Mouse (Mus musculus): ENCODE measurements at regions not wholly inside any gene's neighbourhood (a gene's known extent, or its start where the extent isn't known, plus 50 kb on each side); places are given as distances from the start of the nearest gene placed in this dataset.
"Not testable (repeated sequence)": the region's sequence is repeated elsewhere in the genome, so short reads cannot be mapped to it uniquely, and the experiment has no call there.

- no peak for DNase-seq
Measured at GRCm38 (mm10) chr17:66206074-66206473, 82.8 kb downstream of the Ddx11 start.

DNA sequence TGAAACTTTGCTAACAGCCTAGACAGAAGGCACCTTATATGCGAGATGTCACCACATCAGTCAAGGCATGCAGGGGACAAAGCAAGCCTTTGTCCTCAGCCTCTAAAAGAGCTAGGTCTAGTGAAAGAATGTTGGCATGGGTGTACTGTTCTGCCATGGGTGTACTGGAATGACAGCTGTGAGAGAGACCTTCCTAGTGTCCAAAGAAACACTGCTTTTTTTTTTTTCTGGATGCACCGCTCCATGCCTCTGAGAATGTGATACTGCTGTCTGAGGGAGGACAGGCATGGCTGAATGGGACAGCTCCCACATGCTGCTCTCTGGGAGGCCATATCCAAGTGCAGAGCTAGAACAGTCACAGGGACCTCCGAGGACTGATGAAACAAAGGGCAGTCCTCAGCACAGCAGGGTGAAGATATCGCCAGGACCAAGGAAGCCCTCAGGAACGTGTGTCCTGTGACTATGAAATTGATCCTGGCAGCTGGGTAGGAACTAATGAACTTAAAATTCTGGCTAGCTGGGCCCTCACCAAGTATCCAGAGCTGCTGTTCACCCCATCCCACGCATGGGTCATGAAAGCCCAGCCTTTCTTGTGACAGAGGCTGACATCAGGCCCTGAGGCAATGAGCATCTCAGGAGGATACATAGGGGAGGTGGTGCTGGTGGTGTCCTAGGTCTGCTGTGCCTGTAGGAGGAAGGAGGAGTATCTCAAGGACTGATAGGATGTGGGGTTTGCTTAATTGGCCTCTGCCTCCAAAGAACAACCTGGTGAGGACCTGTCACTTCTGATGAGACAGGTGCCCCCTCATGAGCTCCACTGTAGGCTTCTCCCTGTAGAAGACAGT, 84.6 kb downstream of the Ddx11 start:
- not testable (repeated sequence) for DNase-seq

GRCm38 (mm10) chr17:66208803-66209515, 85.6 kb downstream of the Ddx11 start:
- DNase-seq = not testable (repeated sequence)

DNA sequence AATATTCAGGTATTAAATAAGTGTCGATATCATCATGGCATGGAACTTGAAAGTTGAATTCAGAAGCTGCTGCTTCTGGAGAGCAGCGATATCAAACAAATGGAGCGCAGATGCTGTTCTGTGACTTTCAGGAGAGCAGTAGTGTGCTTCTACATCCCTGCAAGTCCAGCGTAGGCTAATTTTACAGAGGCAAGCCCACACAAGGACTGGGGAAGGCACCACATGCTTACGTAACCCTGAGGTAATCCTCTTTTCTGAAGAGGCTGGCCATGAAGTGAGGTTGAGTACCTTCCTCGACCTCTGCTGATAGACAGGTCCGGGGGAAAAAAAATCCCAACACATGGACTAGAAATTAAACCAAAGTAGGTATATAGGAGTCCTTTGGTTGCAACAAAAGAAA, 88.2 kb downstream of the Ddx11 start:
- no peak for DNase-seq

DNA sequence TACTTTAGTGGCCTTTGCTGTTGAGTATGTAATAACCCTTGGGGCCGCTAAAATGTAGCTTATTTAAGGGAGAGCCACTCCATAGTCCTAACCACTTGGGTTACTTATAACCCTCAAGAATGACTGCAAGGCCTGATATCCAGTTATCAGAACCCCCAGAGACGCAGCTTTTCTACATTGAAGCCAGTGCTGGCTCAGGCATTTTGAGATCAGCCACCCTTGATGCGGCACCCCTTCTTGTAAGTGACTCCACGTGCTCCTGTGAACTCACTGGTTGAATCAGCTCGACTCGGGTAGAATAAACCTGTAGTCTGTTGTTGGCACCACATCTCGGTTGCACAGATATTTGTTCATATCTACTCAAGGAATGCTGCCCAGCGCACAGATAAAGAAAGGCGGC, 89.3 kb downstream of the Ddx11 start:
- no peak for DNase-seq

DNA sequence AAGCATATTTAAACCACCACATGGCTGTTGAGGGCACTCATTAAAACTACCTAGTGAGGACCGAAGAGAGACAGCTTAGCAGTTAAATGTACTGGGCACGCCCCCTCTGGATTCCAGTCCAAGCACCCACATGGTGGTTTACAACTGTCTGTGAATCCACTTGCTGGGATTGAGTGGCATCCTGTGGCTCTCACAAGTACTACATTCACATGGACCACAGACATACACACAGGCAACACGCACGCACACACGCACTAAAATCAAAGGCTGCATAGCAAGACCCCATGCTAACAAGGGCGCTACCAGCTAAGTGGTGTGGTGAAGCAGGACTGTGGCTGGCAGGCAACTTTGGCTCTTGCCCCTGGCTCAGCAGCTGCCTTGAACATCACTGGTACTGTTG, 95.0 kb downstream of the Ddx11 start:
- no peak for DNase-seq

DNA sequence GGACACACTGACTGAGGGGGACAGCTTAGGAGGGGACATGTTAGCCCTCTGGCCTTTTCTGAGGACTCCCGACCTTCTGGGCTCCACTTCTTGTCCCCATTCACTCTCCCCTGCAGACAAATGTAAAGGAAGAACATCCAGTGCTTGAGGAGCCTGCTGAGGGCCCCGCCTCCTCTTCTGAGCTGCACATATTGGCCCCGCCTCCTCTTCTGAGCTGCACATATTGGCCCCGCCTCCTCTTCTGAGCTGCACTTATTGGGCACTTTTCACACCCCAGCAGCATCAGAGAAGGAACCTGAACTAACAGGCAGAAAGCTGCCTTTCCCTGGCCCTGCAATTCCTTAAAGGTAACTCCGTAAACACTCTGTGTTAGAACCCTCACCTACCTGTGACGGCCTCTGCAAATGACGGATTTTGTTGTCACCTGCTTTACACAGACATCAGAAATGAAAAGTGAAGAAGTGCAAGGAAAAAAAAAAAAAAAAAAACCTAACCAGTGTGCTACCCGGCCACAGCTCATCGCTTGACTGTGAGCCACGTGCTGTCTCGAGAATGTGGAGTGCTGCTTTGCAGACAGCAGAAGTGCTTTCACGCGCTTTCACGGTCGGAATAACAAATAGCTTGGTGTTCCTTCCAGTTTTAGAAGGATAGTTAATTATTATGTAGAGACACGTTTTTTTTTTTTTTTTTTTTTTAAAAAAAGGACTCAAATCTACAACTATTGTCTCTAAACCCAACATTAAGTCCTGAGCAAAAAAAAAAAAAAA, 96.5 kb downstream of the Ddx11 start:
- no peak for DNase-seq

GRCm38 (mm10) chr17:66221256-66221655, 97.9 kb downstream of the Ddx11 start:
- peak; percentile 88 to 91 for DNase-seq

DNA sequence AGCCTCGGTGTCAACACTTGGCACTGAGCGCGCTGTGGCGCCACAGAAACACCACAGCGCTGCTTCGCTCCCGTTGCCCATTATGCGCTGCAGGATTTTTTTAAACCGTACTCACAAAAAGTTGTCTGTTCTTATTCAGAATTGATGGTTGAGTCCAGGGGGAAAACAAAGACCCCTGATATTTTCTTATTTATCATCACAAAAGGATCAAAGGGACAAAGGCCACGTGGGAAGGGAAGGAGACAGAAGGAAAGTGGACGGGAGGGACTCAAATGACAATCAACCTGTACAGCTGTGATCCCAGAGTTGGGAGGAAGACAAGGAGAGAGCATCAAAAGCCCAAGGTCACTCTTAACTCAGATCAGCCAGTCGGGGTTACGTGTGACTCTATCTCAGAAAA, 100.4 kb downstream of the Ddx11 start:
- no peak for DNase-seq

GRCm38 (mm10) chr17:66224241-66224640, 100.9 kb downstream of the Ddx11 start:
- peak in 1 of 2 experiments; percentile 37 for DNase-seq

- no peak for DNase-seq
Measured at GRCm38 (mm10) chr17:66232391-66232790, 109.1 kb downstream of the Ddx11 start.

DNA sequence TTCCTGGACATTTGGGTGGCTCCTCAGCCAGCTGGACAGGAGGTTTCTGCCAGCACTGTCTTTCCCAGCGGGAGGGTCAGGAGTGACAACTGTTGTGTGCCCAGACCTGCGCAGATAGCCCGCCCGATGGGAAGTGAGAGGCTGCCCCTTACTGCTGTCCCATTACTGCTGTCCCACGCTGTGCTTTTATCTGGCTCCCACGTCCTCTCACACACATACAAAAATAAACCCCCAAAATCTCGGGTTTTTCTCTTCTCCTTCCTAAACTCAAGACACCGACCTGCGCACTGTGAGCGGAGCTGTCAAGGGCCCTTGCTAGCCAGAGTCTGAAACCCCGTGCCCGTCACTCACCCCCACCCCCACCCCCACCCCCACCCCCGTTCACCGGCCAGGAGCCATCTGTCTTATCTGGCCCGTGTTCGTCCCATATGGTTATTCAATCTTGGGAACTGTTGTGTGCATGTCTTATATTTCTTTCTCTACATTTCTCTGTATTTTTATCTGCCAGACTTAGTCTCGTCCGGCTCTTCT, 109.6 kb downstream of the Ddx11 start:
- DNase-seq = peak; percentile 95 to 98

DNA sequence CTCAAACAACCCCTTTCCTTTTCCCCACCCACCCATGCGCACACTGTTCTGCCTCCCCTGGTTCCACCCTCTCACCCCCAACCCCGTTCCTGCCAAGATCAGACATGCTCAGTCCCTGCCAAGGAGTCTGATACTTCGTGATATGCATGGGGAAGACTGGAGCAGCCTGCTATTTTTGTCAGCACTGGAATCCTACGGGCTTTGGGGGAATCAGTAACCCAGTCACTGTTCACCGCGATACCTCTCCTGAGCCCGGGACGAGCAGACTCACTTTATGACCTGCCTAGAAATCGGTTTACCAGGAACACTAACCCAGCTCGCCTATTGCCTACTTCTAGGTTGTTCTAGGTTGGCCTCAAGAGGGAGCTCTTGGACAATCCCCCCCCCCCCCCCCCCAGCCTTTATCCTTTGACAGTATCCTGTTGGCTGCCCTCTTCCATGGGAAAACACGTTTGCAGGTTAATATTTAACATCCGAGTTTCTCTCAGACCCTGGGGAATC, 110.2 kb downstream of the Ddx11 start:
- DNase-seq = peak; percentile 78 to 83

DNA sequence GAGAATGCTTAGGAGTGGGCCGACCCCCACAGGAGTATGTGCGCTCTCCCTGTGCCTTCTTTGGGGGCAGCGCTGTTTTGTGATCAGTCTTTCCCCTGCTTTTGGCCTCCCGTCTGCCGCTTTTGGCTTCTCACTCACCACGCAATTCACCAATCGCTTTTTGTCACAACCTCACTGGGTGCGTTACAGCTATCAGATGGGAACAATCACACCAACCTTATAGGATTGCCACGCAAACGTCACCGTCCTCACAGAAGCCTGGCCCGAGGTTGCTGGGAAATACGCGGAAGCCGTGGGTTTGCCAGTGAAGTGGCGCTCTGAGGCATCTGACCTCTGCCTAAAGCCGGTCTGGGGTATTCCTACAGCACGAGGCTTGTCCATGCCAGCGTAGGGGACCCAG, 111.1 kb downstream of the Ddx11 start:
- peak; percentile 32 to 53 for DNase-seq

DNA sequence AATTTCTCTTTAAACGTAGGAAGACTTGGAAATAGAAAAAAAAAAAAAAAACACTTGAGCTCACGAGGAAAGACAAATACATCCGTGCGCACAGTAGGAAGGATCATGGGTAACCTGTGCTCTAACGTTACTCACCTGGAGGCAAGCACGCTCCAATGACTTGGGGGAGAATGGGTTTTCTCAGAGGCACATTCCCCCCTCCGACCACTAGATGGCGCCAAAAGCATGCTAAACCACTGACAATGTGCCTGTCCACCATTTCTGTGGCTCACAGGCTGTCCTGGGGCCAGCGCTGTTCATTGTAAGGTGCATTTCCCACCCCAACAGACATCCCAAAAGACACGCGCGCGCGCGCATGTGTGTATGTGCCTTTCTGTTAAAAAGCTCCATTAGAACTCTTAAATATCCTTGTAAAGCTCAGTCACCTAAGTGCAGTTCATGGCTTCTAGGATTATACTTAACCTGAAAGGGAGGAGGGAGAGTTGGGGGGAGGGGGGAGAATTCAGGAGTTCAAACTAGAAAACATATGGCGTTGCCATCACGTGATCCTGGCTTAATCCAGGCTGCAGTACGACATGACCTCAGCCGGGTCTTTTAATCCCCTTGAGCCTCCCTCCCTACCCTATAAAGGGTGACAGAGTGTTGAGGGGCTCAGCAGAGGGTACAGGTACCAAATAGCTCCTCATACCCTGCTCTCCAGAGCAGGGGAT, 111.9 kb downstream of the Ddx11 start:
- DNase-seq = peak; percentile 93 to 96

GRCm38 (mm10) chr17:66235806-66236335, 112.6 kb downstream of the Ddx11 start:
- peak in 1 of 2 experiments; percentile 33 for DNase-seq

GRCm38 (mm10) chr17:66241868-66242622, 118.7 kb downstream of the Ddx11 start:
- peak in 1 of 2 experiments; percentile 35 for DNase-seq

DNA sequence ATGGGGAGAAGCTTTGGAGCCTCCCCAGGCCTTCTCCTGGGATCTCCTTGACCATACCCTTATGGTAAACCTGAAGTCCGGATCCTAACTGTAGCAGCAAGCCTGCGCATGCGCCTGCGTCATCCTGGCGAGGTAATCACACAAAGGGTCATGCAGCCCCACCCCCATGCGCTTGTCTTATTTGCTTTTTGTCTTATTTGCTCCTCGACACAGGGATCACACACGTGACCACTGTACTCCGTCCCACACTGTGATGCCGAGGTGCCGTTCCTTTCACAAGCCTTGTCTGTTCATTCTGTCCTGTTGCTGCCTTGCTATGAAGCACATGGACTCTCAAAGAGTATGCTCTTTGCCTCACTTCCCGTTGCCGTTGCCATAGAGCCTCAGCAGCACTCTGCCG, 120.9 kb downstream of the Ddx11 start:
- DNase-seq = no peak

DNA sequence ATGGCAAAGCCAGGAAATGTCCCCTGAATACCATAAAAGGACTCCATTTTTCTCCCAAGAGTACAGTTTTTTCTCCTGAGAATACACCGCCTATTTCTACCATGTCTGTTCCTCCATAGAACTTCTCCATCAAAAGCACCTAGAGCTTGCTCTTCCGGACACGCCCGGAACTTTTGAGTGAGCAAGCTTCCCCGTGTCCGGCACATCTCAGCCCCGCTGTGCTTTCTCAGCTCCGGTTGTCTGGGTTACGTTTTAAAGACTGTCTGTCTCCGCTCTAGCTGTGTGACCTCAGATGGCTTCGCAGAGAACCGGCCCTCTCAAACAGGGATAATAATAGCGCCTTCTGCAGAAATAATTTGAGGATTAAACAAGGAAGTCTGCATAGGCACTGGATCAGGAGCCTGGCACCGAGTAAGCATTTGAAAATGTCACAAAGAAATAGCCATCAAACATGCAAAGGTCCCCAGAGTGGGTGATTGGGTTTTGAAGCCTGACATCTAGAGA, 122.8 kb downstream of the Ddx11 start:
- no peak for DNase-seq

DNA sequence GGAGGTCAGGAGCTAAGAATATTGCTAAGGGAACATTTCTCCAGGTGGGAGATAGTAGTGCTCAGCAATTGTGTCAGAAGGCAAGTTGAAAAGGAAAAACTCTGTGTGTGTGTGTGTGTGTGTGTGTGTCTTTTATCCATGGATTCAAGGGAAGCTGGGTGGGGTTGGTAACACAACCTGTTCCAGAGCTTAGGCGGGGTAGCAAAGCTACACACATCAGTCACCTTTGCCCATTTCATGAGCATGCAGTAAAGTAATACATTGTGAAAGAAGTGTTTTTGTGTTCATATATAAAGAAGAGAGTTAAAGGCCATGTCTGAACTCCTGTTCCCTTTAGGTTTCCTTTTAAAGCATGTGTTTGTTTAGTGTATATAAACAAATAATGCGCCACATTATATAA, 128.2 kb downstream of the Ddx11 start:
- no peak for DNase-seq

GRCm38 (mm10) chr17:66252926-66253325, 129.6 kb downstream of the Ddx11 start:
- peak; percentile 45 to 50 for DNase-seq

Data from cerebellum, adult 18-20 months (tissue).